Mouse (Mus musculus) mouse trophoblast stem cell (cell line): Measurements from ENCODE around the gene Cbln3.

Experiments used
- in situ Hi-C, 2 experiments: fragments of 300-500 bp; cut with MseI, MboI; formaldehyde crosslinking; loops; 2 replicates in 1 of 2; 3 replicates in 1 of 2; pipeline ENCODE4 v1.15.1; 2025

Gene Cbln3

DNA sequence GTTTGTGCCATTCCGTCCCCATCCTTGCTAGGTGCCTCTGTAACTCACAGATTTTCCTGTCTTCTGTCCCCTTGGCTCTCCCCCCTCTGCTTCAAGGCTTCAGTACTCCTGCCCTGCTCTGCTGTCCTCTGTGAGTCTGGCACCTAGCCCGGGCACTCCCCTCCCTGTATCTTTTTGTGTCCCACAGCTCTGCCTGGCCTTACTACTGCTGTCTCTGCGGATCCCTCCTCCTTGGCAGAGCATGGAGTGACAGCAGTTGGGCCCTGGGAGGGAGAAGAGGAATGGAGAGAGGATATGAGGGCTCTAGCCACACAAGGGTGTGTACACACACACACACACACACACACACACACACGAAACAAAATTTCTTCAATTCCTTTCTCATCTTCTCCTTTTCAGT is at the start of gene Cbln3:
Cbln3 (minus strand) TSS at position 227 of the 400 bp plus-strand sequence.
- in situ Hi-C loops: no loop called here

DNA sequence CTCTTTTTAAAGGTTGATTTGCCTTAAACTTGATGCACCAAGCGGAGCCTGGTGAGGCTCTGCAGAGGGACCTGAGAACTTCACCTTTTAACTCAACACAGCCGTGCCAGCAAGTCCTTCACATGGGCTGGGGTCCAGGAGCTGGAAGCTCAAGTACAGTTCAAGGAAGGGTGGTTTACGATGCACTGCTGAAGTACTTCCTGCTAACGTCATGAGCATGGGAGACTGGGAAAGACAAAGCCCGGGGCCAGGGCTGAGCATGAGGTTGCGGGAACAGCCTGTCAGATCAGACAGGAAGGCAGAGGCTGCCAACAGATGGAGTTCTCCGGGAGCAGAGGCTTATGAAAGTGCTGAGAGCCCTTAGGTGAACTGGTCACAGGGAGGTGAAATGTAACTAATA is 49.4 kb upstream of the Cbln3 start:
- in situ Hi-C loops: no loop called here

DNA sequence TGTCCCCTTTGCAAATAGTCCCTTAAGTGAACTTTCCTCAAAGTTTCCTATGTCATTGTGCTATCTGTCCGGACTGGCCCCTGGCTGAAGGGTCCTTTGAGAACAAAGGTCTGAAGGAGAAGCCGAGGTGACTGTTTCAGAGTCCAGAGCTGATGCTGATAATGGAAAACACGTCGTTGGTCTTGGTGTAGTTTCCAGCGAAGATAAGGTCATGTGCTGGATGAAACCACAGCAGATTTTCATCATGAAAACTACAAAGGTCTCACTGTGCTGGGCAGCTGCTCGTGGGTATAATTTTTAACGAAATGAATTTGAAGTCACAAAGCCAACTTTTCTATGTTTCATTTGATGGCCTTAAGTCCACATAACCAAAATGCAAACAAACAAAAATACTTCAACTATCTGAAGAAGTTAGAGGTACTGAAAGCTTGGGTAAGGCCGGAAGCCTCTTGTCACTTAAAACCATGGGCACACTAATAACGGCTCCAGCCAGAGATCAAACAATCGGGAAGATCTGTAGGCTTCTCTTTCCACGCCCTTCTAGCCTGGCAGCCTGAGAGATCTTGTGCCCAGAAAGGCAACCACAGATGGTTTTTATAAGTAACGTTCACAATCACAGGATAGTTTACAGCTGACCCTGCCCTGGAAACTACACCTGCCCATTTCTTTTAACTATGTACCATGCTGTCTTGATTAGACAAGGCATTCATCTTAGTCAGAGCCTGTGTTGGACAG is 45.2 kb upstream of the Cbln3 start:
- in situ Hi-C loops: no loop called here

DNA sequence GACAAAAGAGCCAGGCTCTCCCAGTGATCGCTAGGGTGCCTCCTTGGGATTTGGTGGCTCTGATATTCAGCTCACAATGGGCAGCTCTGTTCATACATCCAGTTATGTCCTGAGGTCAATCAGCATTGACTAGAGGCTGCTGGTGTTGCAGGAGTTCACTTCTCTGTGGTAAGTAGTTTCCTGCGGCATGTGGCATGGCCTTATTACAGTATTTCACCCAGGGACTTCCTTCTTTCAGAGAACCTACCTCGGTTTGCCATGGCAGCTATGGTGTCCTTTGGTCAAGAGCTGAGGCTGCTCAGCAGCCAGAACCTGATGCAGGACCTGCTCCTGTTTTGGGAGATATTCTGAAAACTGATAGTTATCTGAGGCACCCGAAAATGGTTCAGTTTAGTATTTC is 42.7 kb upstream of the Cbln3 start:
- in situ Hi-C loops: no loop called here

DNA sequence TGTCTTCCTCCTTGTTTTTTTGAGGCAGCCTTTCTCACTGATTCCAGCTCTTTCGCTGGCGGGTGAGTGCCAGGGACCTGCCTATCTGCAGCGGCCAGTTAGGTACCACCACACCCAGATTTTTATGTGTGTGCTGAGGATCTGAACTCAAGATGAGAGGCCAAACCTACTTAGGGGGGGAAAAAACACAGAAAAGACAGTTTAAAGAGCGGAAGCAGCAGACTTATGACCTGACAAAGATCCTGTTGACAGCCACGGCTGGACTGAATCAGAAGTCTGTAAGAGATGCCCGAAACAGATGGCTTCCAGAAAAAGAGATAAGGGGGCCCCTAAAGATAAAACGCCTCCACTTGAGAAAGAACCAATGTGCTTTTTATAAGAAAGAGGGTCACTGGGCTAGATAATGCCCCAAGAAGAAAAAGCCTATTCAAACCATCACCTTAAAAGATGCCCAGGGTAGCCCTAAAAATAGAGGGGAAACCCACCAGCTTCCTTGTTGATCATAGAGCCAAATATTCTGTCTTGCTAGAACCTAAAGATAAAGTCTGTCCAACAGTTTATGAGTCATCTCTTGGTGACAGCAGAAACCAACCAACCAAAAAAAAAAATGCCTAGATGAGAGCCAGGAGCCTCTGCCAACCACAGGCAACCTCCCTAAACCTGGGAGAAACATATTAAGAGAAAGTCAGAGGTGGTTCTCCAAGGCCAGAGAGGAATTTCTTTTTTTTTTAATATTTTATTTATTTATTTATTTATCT is 38.5 kb upstream of the Cbln3 start:
- in situ Hi-C loops: no loop called here

DNA sequence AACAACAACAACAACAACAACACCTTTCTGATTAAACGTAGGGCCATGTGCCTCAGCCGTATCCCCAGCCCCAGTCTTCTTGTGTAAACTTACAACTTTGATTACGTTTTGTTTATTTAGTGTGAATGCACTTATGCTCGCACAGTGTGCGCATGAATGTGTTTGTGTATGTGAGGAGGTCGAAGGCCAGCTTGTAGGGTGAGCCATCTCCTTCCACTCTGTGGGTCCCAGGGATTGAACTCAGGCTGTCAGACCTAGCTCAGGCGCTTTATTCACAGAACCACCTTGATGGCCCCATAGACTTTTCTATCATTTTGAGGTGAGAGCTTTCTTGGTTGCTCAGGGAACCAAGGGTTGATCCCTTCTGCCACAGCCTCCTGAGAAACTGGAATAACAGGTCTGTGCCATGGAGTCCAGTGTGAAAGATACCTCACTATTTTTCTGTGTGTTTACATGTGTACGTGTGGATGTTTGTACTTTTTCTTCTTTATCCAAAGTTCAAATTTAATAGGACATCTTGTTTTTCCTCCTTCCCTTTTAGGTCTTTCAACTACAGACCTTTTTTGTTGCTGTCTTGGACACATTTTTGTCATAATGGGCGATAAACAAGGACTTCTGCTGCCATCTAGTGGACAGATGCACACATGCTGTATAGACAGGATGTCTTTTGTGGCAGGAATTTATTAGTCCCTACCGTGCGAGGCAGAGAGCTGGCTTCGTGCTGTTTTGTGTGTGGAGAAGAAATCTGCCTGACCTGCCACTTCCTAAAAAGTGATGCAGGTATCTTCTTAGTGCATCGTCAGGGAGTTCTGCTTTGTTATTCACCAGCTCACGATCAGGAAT is 34.3 kb upstream of the Cbln3 start:
- in situ Hi-C loops: loop anchor here (5.0 kb wide), 1 partner anchor 41 kb away; no protein-coding TSS in a partner anchor

DNA sequence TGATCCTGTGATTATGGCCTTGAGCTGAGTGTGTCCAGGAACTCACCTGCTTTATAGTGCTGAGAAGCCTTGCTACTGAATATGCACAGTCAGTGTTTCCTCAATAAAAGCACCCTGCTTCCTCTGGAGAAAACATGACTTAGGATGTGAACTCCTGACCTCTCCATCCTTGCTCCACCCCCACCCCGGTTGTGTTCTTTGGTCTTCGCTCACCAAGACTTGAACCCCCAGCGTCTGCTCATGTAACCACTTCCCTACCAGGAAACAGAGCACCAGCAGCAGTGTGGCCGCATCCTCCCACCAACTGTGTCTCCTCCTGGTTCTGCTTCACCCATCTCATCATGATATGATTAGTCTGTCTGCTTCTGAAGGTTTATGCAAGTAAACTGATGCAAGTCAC is 29.2 kb upstream of the Cbln3 start:
- in situ Hi-C loops: no loop called here

DNA sequence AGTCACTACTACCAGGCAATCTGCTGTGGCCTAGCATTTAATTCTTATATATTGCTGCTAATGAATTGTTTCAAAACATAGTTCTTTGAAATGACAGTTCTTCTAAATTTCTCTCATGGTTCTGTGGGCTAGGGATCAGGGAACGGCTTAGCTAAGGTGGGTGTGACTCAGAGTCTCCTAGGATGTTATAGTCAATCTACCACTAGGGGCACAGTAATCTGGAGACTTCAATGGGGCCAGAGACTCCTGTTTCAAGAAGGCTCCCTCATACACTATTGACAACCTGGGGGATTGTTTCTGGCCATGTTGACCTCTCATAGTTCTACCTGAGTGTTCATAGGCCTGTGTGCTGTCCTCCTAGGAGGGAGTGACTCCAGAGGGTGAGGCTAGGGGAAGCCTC is 21.3 kb upstream of the Cbln3 start:
- in situ Hi-C loops: no loop called here

DNA sequence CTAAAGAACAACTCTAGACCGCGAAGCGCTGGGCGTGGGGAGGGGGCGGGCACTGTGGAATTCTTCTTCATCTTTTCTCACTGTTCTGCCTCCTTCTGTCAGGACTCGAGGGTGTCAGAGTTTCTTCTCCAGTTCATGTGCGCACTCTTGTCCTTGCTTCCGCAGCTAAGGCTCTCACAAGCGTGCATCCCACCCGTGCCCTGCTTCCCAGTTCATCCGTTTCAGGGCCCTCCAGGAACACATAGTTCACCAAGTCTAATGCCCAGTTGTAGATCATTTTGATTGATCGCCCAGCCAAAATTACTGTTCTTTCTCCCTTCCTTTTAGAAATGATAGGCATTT is 16.2 kb upstream of the Cbln3 start:
- in situ Hi-C loops: no loop called here

DNA sequence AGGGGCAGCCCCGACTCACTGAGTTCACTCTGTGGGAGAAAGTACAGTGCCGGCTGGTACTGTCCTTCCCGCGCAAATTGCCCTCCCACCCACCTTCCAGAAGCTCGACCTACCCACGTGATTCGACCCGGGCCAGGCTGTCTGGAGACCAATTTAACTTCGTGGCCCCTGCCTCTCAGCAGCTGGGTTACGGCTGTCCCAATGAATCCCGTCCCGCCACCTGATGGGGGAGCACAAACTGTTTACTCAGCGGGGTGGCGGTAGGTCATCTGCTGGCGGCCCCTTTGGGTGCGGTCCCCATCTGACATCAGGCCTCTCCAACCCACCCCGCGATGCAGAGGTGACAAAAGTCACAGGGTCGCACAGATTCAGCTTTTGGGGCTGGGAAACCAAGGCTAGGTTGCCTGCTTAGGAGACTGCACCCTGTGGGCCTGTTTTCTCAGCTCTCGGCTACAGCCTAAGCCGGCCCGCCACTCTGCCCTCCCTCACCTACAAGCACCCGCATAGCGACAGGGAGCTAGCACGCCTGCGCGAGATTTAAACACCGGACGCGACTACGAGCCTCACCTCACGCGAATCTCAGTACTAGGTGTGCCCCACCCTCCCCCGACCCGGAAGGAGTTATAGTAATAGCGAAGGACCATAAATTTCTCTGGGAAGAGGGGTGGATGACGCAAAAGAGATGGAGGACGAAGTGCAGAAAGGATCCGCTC is 15.7 kb upstream of the Cbln3 start, which contains the start of gene Sdr39u1:
Sdr39u1 (minus strand) TSS at position 593 of the 713 bp plus-strand sequence.
- in situ Hi-C loops: no loop called here

DNA sequence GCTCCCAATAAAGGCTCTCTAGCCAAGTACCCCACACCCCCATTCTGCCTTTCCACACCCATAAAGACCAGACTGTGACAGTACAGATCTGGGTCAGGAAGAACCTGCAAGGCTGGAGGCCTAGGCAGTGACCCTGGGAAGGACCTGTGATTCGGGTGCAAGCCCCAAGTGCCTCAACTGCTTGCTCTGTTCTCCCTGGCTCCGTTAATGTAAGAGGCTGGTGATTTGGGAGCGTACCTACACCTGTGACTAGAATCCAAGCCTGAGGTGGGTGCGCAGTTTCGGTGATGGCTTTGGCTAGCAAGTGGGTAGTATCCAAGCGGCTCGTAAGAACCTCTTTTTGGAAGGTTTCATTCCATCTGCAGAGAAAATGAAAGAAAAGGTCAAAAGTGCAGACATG is 14.8 kb upstream of the Cbln3 start:
- in situ Hi-C loops: no loop called here

DNA sequence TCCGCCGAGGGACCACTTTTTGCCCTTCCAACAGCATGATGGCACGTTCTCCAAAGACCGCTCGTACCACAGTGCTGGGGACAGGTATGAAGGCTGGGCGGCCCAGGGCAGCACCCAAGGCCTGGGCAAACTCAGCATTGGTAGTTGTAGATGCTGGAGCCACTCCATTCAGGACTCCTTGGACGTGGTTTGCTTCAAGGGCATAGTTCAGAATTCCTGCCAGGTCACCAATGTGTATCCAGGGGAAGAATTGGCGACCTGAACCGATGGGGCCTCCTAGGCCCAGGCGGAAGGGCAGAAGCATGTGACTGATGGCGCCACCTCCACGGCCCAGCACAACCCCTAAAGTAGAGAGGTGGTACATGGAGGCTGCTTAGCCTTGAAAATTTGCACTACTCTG is 13.5 kb upstream of the Cbln3 start:
- in situ Hi-C loops: no loop called here

DNA sequence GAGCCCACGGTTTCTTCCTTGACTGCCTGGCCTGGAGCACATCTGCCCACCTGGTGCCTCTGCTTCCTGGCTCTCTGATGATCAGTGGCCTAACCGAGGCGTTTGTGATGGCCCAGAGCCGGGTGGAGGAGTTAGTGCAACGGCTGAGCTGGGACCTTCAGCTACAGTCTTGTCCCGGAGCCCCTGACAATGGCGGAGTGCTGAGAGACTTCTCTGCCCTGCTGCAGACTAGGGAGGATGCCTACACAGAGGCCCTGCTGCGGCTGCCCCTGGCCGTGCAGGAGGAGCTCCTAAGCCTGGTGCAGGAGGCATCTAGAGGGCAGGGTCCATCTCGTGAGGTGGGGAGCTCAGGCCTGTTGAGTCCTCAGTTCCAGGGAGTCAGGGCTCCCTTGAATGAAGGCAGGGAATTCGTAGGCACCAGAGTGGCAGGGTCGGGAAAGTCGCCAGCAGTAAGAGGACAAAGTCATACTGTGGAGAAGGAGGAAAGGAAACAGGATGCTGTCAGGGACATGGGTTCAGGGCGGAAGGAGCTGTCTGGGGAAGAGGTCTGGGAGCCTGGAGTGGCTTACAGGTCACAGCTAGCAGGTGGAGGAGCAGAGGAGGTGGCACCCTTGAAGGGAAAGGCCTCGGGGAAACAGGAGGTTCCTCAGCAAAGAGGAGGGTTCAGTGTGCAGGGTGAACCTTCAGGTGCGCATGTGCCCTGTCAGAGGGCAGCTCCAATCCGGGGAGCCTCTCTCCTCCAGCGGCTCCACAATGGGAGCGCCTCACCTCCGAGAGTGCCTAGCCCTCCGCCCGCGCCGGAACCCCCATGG is 2.6 kb upstream of the Cbln3 start:
- in situ Hi-C loops: no loop called here

DNA sequence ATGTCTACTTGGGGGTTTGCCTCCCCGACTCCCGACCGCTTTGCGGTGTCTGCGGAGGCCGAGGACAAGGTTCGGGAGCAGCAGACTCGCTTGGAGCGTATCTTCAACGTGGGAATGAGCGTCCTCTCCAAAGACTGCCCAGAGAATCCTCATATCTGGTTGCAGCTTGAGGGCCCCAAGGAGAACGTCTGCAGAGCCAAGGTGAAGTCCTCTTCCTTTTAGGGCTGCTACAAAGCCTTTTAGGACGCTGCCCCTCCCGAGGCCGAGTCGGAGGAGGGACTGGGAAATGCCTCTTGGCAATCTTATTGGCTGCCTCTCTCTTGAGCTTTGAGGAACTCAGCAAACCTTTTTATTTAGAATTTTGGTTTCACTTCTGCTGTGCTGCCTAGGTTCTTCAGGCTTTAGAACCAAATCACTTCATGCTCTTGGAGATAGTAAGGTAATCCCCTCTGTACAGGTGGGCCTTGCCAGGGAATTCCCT is 1.6 kb upstream of the Cbln3 start:
- in situ Hi-C loops: no loop called here

DNA sequence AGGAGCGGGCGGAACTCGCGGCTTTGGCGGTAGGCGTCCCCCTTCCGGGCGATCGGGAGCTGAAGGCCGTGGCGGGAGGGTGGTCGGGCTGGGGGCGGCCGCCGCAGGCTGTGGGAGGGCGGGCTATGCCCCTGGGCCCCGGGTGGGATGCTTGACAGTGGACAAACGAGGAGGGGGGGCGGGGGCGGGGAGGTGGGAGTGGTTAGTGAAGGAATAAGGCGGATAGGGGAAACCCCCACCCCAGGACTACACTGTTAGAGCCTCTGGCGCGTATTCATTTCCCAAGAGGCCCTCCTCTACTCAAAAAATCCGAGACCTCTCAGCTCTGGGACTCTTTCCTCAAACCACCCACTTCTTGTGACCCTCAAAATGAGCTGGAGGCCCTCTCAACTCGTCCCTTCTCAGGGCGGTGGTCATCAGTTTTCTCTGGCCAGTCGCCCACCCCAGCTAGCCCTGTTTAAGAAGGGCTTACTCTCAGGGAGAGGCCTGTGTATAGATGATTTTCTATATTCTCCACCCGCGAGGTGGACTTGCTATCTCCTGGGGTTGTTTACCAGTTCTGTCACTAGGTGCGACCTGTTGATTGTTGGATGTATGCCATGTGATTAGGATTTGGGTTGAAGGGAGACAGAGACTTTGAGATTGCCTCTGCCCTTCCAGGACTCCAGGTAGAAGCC is 1.1 kb upstream of the Cbln3 start:
- in situ Hi-C loops: no loop called here

DNA sequence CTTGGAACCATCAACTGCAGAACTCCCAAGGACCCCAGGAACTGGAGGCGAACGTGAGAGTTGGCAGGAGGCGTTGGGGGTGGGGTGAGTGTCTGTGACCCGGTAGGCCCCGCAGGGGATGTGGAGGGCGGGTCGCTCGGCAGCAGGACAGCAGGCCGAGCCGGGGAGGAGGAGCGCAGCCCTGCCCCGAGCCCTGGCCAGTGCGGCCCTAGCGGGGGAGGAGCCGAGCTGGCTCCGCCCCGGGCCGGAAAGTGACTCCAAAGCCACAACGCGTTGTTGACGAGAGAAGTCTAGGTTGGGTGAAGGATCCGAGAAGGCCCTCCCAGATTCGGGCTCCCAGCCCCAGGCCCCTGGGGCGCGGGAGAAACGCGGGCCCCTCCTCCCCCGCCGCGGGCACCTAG is 521 bp upstream of the Cbln3 start, which contains the start of gene Khnyn:
Khnyn (plus strand) TSS at position 235 of the 401 bp plus-strand sequence.
- in situ Hi-C loops: no loop called here

DNA sequence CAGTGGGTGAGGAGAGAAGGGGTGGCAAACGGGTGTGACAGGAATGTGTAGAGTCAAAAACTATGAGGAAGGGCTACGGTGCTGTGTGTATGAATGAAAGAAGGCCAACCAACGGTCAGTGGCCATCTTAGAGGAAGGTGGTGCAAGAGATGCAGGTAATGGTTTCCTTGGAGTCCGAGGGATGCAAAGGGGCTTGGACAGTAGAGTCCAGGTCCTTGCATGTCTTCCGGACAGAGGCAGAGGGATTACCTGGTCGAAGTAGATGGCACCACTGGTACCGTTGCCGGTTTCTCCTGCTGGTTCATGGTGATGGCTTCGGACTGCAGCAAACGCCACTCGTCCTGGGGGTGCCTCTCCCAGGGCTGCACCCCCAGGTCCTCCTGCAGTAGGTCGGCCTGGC is 529 bp downstream of the Cbln3 start:
- in situ Hi-C loops: no loop called here

DNA sequence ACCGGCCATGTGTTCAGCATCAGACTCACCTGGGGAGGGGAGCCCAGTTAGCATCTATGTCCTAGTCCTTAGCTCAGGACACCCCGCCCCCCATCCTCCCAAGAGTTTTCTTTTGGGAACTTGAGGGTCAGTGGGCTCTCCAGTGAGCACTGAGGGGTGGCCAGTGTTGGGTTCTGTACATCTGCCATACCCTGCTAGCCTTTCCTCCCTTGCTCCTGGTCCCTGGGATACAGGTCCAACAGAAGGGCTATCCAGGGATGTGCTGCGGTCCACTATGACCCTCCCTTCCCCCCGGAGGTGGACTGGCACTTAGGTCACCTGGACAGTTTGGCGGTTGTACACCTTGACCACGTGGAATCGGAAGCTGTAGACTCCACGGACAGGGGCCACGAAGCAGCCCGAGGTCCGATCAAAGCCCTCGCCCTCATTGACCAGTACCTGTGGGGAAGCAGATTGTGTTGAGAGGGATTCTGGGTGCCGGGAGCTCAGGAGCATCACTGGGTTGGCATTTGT is 987 bp downstream of the Cbln3 start:
- in situ Hi-C loops: no loop called here

DNA sequence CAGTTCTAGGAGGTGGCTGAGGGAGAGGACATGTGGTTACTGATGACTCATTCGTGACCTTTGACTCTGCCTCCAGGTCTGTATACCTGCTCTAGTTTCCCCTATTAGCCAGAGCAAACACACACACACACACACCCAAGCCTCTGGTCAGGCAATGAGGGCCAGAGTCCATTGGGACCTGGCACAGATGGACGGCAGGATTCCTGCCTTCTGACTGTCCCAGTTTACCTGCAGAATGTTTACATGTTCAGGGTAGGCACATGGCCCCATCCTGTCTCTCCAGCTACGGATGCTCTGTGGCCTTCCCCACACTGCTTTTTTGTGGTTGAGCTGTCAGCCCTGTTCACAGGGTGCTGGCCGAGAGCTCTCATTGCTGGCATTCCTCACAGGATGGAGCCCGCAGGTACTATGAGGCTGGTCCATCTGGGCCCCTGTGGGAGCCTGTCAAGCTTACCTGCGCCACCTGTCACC is 2.0 kb downstream of the Cbln3 start:
- in situ Hi-C loops: no loop called here

DNA sequence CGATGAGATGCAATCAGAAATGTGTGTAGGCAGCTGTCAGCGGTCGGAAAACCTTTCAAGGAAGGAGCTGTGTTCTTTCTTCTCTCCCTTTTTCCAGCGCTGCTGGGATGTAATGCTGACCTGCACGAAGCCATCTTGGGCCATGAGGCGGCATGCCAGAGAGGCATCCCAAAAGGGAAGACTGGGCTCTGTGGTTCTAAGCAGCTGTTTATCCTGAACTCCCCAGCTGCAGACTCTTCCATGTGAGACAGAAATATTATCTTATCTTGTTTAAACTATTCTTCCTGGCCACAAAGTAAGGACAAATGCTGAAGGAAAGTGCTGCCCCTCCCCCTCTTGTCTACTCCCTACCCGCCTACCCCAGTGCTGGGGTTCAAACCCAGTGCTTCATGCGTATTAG is 3.2 kb downstream of the Cbln3 start:
- in situ Hi-C loops: no loop called here
